Mouse (Mus musculus) olfactory bulb, adult 2 months (tissue): ENCODE measurements around the gene Gm21964.

Experiments used
- CTCF ChIP-seq: fragments of 200-500 bp; IDR thresholded peaks from 2 replicates; pipeline ENCODE4 v1.5.1; 2012; ENCODE audit warnings: low read depth, mild to moderate bottlenecking, low read length, moderate library complexity; ENCODE audit not compliant: insufficient read depth
- POLR2A ChIP-seq: fragments of 200-500 bp; IDR thresholded peaks from 2 replicates; pipeline ENCODE4 v1.6.1; 2012; ENCODE audit warnings: mild to moderate bottlenecking, low read depth, low read length, moderate library complexity; ENCODE audit not compliant: insufficient read depth

DNA sequence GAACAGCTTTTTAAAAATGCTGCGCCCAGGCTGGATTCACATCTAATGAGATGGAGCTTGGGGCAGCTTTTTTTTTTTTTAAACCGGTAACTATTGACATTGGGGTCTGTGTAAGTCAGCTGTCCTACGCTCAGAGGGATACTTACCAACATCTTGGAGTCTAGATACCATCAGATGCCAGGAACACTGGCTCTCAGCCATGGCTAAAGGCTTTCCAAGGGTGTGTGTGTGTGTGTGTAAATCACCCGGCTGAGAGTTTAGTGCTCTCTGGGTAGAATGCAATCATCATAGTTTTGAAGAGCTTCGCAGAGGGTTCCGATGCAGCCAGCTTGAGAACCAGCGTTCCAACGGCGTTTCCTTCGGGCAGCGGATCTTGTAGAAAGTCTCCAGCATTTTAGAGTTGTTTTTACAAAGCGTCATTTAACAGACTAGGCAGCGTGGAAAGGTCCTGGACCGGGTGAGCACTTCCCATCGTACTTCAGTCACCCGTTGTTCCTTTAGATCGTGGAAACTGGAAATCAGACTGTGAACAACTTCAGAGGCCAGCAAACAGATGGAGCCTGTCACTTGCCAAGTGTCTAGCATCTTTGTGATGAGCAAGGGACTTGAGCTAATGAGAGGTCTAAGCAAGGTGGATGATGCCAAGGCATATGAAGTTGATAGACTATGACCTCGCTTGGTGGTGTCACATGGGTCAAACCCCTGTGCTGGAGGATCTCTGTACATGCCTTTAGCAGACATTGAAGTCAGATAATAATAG is 36.2 kb upstream of the Gm21964 start:
- TF ChIP-seq CTCF (no peak), POLR2A (no peak)
